Mouse (Mus musculus): ENCODE data around the gene Procr.

Gene Procr

DNA sequence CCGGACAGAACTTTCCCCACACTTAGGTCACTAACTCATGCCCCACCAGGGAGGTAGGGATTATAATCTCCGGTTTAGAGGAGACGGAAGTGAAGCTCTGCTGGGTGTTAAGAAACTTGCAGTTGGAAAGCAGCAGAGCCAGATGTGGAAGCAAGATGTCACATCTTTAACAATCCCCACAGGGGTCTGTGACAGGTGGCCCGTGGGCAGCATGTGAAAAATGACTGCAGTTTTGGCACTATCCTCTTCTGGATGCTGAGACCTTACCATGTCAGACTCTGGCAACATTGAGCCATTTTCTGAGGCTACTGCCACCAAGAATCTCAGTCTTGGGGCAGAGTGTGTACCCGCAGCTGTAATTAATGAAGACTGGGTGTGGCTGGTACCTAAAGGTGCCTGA is 53.1 kb downstream of the Procr start:
- DNase-seq (ENCODE audit: low spot score) = no peak
